Mouse (Mus musculus) adrenal gland, adult 18-20 months (tissue): ENCODE data around the gene Isoc2a. TPM values are rescaled to one million over a fixed set of nuclear protein-coding genes. Genes with fewer than 3 reads are reported as not detected.
A peak's percentile ranks its signal among the peaks of the same experiment; 100 is the strongest.

ENCODE experiments used
- DNase-seq, 2 experiments: peaks; one replicate each; pipeline ENCODE4 v3.0.0; 2021 to 2022; ENCODE audit warnings: low spot score in 2 of 2
- total RNA-seq, 2 experiments: library from RNA; stranded (reverse); gene quantifications; 1 replicate in 1 of 2; 2 replicates in 1 of 2; pipeline ENCODE4 v1.2.3; 2021

Isoc2a gene
- total RNA-seq, 2 experiments from 2014 or later: 32.7 to 38.0 TPM

GRCm38 (mm10) chr7:4915669-4916416 lies 38.9 kb downstream of the Isoc2a start:
- no peak for DNase-seq

- DNase-seq: no peak
Observed at GRCm38 (mm10) chr7:4917494-4917893, 40.5 kb downstream of the Isoc2a start.

- no peak for DNase-seq
Observed at GRCm38 (mm10) chr7:4918681-4919080, 41.7 kb downstream of the Isoc2a start.

GRCm38 (mm10) chr7:4919096-4919495 lies 42.1 kb downstream of the Isoc2a start:
- no peak for DNase-seq

- no peak for DNase-seq
Observed at GRCm38 (mm10) chr7:4919971-4920370, 43.0 kb downstream of the Isoc2a start.

GRCm38 (mm10) chr7:4920496-4920895 lies 43.5 kb downstream of the Isoc2a start:
- no peak for DNase-seq

GRCm38 (mm10) chr7:4920976-4921823 lies 44.2 kb downstream of the Isoc2a start:
- no peak for DNase-seq

GRCm38 (mm10) chr7:4921824-4922482 lies 45.0 kb downstream of the Isoc2a start, which contains the start of gene Nat14:
Gene Nat14, plus strand, starts transcription at chr7:4922028.
- DNase-seq: no peak

GRCm38 (mm10) chr7:4922508-4922907 lies 45.6 kb downstream of the Isoc2a start:
- DNase-seq: peak; percentile 53 to 59

- DNase-seq: no peak
Observed at GRCm38 (mm10) chr7:4922931-4923565, 46.1 kb downstream of the Isoc2a start.

- DNase-seq: peak; percentile 46 to 48
Observed at GRCm38 (mm10) chr7:4923586-4924364, 46.8 kb downstream of the Isoc2a start.

- no peak for DNase-seq
Observed at GRCm38 (mm10) chr7:4924483-4924882, 47.5 kb downstream of the Isoc2a start.

- DNase-seq: no peak
Observed at GRCm38 (mm10) chr7:4924891-4925301, 47.9 kb downstream of the Isoc2a start.

- no peak for DNase-seq
Observed at GRCm38 (mm10) chr7:4925441-4926381, 48.8 kb downstream of the Isoc2a start, which contains the start of gene Ssc5d. Gene Ssc5d, plus strand, starts transcription at chr7:4925785.

GRCm38 (mm10) chr7:4926849-4927248 lies 49.9 kb downstream of the Isoc2a start:
- DNase-seq: no peak

- no peak for DNase-seq
Observed at GRCm38 (mm10) chr7:4927711-4928110, 50.8 kb downstream of the Isoc2a start.

GRCm38 (mm10) chr7:4928323-4928722 lies 51.4 kb downstream of the Isoc2a start:
- DNase-seq: no peak

- no peak for DNase-seq
Observed at GRCm38 (mm10) chr7:4933103-4933502, 56.1 kb downstream of the Isoc2a start.
